Mouse (Mus musculus): ENCODE measurements at regions not wholly inside any gene's neighbourhood (a gene's known extent, or its start where the extent isn't known, plus 50 kb on each side); places are given as distances from the start of the nearest gene placed in this dataset.

GRCm38 (mm10) chrX:12873230-12873629, 111.4 kb upstream of the Med14 start:
- TF ChIP-seq CTCF (IDR thresholded peaks at IDR 0.05; ENCODE audit: borderline replicate concordance, insufficient read depth, low read length) (no peak), POLR2A (IDR thresholded peaks at IDR 0.05; ENCODE audit: low read depth, low read length) (no peak)
